Mouse (Mus musculus) layer of hippocampus, postnatal 10 days (tissue): ENCODE data around the gene Cops9. TPM values are rescaled to one million over a fixed set of nuclear protein-coding genes. Genes with fewer than 3 reads are reported as not detected.

ENCODE experiments used
- DNase-seq, 2 experiments: peaks; one replicate each; pipeline ENCODE4 v3.0.0; 2021; ENCODE audit warnings: low spot score in 2 of 2
- total RNA-seq, 2 experiments: library from RNA; stranded (reverse); gene quantifications; 2 replicates each; pipeline ENCODE4 v1.2.3; 2021

Gene Cops9
- total RNA-seq, 2 experiments from 2014 or later: 282 to 343 TPM

- no peak for DNase-seq
Observed at GRCm38 (mm10) chr1:92647026-92647425, 5.2 kb upstream of the Cops9 start.

- no peak for DNase-seq
Observed at GRCm38 (mm10) chr1:92646601-92647000, 4.8 kb upstream of the Cops9 start.

- no peak for DNase-seq
Observed at GRCm38 (mm10) chr1:92646111-92646510, 4.3 kb upstream of the Cops9 start.

- no peak for DNase-seq
Observed at GRCm38 (mm10) chr1:92644916-92645315, 3.1 kb upstream of the Cops9 start.

- DNase-seq: peak in 1 of 2 experiments; percentile 8
Observed at GRCm38 (mm10) chr1:92643691-92644090, 1.9 kb upstream of the Cops9 start.

- DNase-seq: no peak
Observed at GRCm38 (mm10) chr1:92640393-92640792, 1.4 kb downstream of the Cops9 start.

GRCm38 (mm10) chr1:92638736-92639135 is 3.0 kb downstream of the Cops9 start:
- DNase-seq: no peak

- peak in 1 of 2 experiments; percentile 52 for DNase-seq
Observed at GRCm38 (mm10) chr1:92638181-92638580, 3.6 kb downstream of the Cops9 start.

GRCm38 (mm10) chr1:92637501-92638172 is 4.1 kb downstream of the Cops9 start:
- no peak for DNase-seq

- DNase-seq: no peak
Observed at GRCm38 (mm10) chr1:92636676-92637075, 5.1 kb downstream of the Cops9 start.

- DNase-seq: no peak
Observed at GRCm38 (mm10) chr1:92636015-92636414, 5.8 kb downstream of the Cops9 start.

GRCm38 (mm10) chr1:92634976-92635599 is 6.7 kb downstream of the Cops9 start:
- DNase-seq: peak in 1 of 2 experiments; percentile 35

- no peak for DNase-seq
Observed at GRCm38 (mm10) chr1:92634569-92634968, 7.2 kb downstream of the Cops9 start.

GRCm38 (mm10) chr1:92633726-92634125 is 8.1 kb downstream of the Cops9 start:
- no peak for DNase-seq

GRCm38 (mm10) chr1:92632948-92633347 is 8.8 kb downstream of the Cops9 start:
- no peak for DNase-seq

GRCm38 (mm10) chr1:92632196-92632595 is 9.6 kb downstream of the Cops9 start:
- no peak for DNase-seq

GRCm38 (mm10) chr1:92628227-92628626 is 13.6 kb downstream of the Cops9 start:
- no peak for DNase-seq

- no peak for DNase-seq
Observed at GRCm38 (mm10) chr1:92618360-92618759, 23.4 kb downstream of the Cops9 start.

- no peak for DNase-seq
Observed at GRCm38 (mm10) chr1:92617488-92617887, 24.3 kb downstream of the Cops9 start, which contains the start of gene Olfr12. Gene Olfr12 (plus strand): TSS chr1:92617788.

GRCm38 (mm10) chr1:92616046-92616445 is 25.7 kb downstream of the Cops9 start:
- DNase-seq: no peak

GRCm38 (mm10) chr1:92614516-92614915 is 27.3 kb downstream of the Cops9 start:
- DNase-seq: no peak

- DNase-seq: no peak
Observed at GRCm38 (mm10) chr1:92613175-92613574, 28.6 kb downstream of the Cops9 start.

- DNase-seq: peak; percentile 63 to 75
Observed at GRCm38 (mm10) chr1:92611008-92611407, 30.8 kb downstream of the Cops9 start.
